Mouse (Mus musculus): ENCODE measurements around the gene Tmbim7.
"Not testable (repeated sequence)": the region's sequence is repeated elsewhere in the genome, so short reads cannot be mapped to it uniquely, and the experiment has no call there.

GRCm38 (mm10) chr5:3611835-3612234 is 39.1 kb upstream of the Tmbim7 start:
- TF ChIP-seq GATA1 (IDR thresholded peaks at IDR 0.05; ENCODE audit: borderline replicate concordance, low read length); FLI1 (IDR thresholded peaks at IDR 0.05; ENCODE audit: low read length): not testable (repeated sequence)

All from megakaryocyte, embryonic 14.5 days (primary cell).